Mouse (Mus musculus) forebrain, embryonic 14.5 days (tissue): ENCODE measurements around the gene Pmm1. TPM values are rescaled to one million over a fixed set of nuclear protein-coding genes. Genes with fewer than 3 reads are reported as not detected.
"Not testable (repeated sequence)": the region's sequence is repeated elsewhere in the genome, so short reads cannot be mapped to it uniquely, and the experiment has no call there.

Experiments
- ATAC-seq: fragments of 200-750 bp; cut with Nextera tagmentation; 2 replicates; pipeline ENCODE4 v1.8.0; 2017; ENCODE audit warnings: mild to moderate bottlenecking, moderate library complexity
- DNase-seq: peaks from one replicate; pipeline ENCODE4 v3.0.0-alpha.2; 2015; ENCODE audit warnings: low spot score
- H3K27ac ChIP-seq: fragments of 300-500 bp; sonication (generic); 2 replicates; pipeline ENCODE4 v1.5.1; 2014; ENCODE audit warnings: low read depth, mild to moderate bottlenecking, control low read depth, low read length, moderate library complexity
- H3K27me3 ChIP-seq: fragments of 300-500 bp; sonication (generic); replicated peaks from 2 replicates; pipeline ENCODE4 v1.6.1; 2014; ENCODE audit warnings: low read length, control low read depth, mixed read lengths; ENCODE audit not compliant: control insufficient read depth, insufficient read depth
- H3K36me3 ChIP-seq: fragments of 300-500 bp; sonication (generic); 2 replicates; pipeline ENCODE4 v1.6.1; 2014; ENCODE audit warnings: low read length, control low read depth; ENCODE audit not compliant: control insufficient read depth, insufficient read depth
- H3K4me1 ChIP-seq: fragments of 300-500 bp; sonication (generic); 2 replicates; pipeline ENCODE4 v1.6.1; 2014; ENCODE audit warnings: antibody characterized with exemption, low read length, control low read depth; ENCODE audit not compliant: control insufficient read depth, insufficient read depth
- H3K4me2 ChIP-seq: fragments of 300-500 bp; sonication (generic); 2 replicates; pipeline ENCODE4 v1.6.1; 2014; ENCODE audit warnings: mild to moderate bottlenecking, control low read depth, low read length
- H3K4me3 ChIP-seq: fragments of 300-500 bp; sonication (generic); 2 replicates; pipeline ENCODE4 v1.5.1; 2014; ENCODE audit warnings: low read depth, low read length, control low read depth
- H3K9ac ChIP-seq: fragments of 300-500 bp; sonication (generic); 2 replicates; pipeline ENCODE4 v1.6.1; 2014; ENCODE audit warnings: mild to moderate bottlenecking, low read length, control low read depth, moderate library complexity
- H3K9me3 ChIP-seq: fragments of 300-500 bp; sonication (generic); replicated peaks from 2 replicates; pipeline ENCODE4 v1.6.1; 2016; ENCODE audit warnings: low read length, control low read depth, mixed read lengths; ENCODE audit not compliant: control insufficient read depth
- WGBS: fragments of 180-500 bp; shearing (Covaris S2); extraction: QIAGEN DNeasy Blood & Tissue Kit; methylation state at CpG from one replicate; pipeline ENCODE4 v1.1.7; 2014; 5-methylcytosine and 5-hydroxymethylcytosine counted together
- polyA plus RNA-seq: library from polyadenylated mRNA; unstranded; fragments of >200 nt; fragmentation: Nextera tagmentation; extraction: Ambion mirVana; gene quantifications from 2 replicates; pipeline ENCODE4 v1.2.1, GENCODE M21; 2014

Pmm1 gene
- polyA plus RNA-seq, 1 experiment from 2014 or later = 92.6 TPM

DNA sequence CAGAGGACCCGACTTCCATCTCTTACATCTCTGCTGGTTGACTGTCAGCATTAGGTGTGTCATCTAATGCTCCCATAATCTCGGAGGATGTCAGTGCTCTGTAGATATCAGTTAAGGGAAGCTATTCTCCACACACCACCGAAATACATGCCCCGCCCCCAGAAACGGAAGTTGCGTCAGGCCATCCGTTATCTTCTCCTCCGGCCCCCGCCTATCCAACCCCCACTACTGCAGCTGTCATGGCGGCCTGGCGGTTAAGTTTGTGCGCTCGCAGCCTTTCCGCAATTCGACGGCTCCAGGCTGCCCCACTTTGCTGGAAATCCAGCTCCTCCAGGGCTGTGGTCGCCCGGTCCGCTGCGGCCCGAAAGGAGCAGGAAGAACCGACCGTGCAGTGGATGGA, 19.6 kb upstream of the Pmm1 start, which contains the start of gene 1700029P11Rik:
TSS of gene 1700029P11Rik (plus strand) at position 220 of the 400 bp plus-strand sequence.
- WGBS = 98% methylated on average over 23 of the region's 23 CpGs
- Histone ChIP-seq H3K27me3 (no peaks in the 10 kb centered on the region), H3K36me3 (no peaks in the 10 kb centered on the region), H3K27ac (no peak within 1 kb of the TSS), H3K9ac (no peak within 1 kb of the TSS), H3K4me1 (peaks cover 5% of the 10 kb centered on the region; the same call in 1 of the 2 replicates), H3K4me2 (no peak within 1 kb of the TSS), H3K4me3 (no peak within 1 kb of the TSS), H3K9me3 (no peaks in the 10 kb centered on the region)
- no peak for ATAC-seq
- DNase-seq = no peak

DNA sequence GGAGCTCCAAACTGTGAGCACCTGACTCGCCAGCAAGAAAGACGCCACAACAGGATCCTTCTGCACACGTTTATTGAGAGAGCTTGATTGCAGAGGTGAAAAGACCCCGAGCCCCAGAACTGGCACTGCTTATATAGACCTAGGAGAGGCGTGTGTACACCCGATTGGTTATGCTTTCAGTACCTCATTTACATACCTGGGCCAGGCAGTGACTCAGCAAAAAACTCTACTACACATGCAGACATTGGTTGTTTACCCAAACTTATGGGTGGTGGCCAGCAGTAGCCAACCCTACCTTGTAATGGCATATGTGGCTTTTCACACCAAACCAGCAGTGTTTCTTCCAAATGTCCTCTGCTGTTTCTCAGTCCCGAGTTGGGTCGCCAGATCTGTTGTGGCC, 14.4 kb upstream of the Pmm1 start:
- 94% methylated on average over 8 of the region's 8 CpGs for WGBS
- H3K9ac ChIP-seq, ATAC-seq: not testable (repeated sequence)

DNA sequence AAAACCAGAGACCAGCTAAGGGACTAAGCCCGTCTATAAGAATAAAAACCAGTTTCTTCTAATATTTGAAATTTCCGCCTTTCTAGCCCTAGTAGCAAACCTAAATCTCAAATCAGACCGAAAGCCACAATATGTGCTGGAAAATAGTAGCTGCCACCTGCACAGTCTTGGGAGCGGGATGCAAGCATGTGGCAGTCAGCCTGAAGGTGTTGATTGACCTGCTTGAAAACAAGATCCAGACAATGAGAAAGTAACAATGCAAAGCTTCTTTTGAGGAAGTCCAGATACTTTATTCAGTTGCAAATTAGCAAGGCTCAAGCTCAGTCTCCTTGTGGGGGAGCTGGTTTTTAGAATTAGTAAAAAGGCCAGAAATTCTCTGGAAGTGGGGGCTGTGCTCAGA, 9.8 kb upstream of the Pmm1 start:
- H3K9ac ChIP-seq, H3K9me3 ChIP-seq, H3K4me1 ChIP-seq, H3K36me3 ChIP-seq, H3K27me3 ChIP-seq, H3K4me2 ChIP-seq, H3K4me3 ChIP-seq, DNase-seq, ATAC-seq, H3K27ac ChIP-seq: not testable (repeated sequence)
- WGBS = 69% methylated on average over 4 of the region's 4 CpGs

More for the DNA sequence above, 14.4 kb upstream of the Pmm1 start:
- H3K4me2 ChIP-seq, H3K4me1 ChIP-seq, DNase-seq, H3K27ac ChIP-seq, H3K9me3 ChIP-seq, H3K4me3 ChIP-seq, H3K27me3 ChIP-seq, H3K36me3 ChIP-seq: not testable (repeated sequence)

DNA sequence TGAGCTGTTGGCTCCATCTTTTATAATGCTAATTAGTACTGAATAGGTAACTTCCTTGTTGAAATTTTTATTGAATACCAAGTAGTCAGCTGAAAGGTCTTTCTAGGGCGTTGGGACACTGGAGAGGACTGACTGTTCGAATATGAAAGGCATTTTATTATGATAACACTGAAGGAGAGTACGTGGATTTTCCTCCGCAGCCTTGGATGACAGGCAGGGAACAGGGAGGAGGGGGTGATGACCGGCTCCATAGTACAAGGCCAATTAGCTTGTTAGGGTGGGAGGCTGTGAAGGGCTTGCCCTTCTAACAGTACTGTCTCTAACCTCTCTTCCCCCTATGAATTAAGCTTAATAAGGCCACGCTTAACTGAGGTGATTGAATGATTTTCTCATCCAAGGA, 8.9 kb upstream of the Pmm1 start:
- not testable (repeated sequence) for H3K36me3 ChIP-seq, H3K4me2 ChIP-seq, H3K9ac ChIP-seq, DNase-seq, H3K27ac ChIP-seq, ATAC-seq, H3K4me1 ChIP-seq, H3K9me3 ChIP-seq, H3K27me3 ChIP-seq, H3K4me3 ChIP-seq
- WGBS = 38% methylated on average over 6 of the region's 6 CpGs

DNA sequence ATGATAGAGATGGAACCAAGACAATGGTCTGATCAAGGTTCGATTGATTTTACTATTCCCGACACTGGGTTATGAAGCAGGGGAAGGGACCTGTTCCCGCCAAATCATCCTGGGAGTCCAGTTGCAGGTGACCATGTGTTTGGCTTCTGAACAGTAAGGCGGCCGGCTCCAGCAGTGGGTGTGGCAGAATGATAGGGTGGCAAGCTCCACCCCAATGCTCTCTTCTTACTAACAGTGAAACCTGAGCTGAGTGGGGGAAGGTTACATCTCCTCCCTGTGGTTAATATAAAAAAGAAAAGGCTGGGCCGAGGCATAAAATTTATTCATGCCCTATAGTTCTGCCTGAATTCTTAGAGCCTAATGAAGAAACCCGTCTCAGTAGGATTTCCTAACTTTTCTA, 8.4 kb upstream of the Pmm1 start:
- Histone ChIP-seq H3K4me1 (no peaks in the 10 kb centered on the region), H3K9ac (no peak overlapping the region), H3K27ac (no peak overlapping the region), H3K4me2 (no peak overlapping the region), H3K36me3 (no peaks in the 10 kb centered on the region), H3K4me3 (no peak overlapping the region), H3K27me3 (no peaks in the 10 kb centered on the region), H3K9me3 (peaks cover 3% of the 10 kb centered on the region; the same call in 1 of the 2 replicates)
- no peak for DNase-seq
- no peak for ATAC-seq
- 55% methylated on average over 7 of the region's 7 CpGs for WGBS

DNA sequence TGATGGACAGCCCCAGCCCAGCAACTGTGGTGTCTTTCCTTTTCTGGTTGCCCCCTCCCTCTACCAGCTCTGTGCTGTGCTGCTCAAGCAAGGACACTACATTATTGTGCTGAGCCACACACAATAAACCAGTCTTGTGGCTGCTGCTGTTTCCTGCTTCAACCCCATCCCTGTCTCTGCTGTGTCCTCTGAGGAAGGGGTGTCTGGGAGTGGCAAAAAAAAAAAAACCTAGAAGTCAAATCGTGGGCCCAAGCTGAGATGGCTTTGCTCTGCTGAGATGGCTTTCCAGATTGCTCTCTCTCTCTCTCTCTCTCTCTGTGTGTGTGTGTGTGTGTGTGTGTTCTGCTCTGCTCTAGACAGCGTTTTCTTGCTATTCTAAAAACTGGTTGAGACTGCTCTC, 7.7 kb upstream of the Pmm1 start:
- H3K9ac ChIP-seq = no peak overlapping the region
- no peak overlapping the region for H3K4me2 ChIP-seq
- peaks cover 3% of the 10 kb centered on the region; the same call in 1 of the 2 replicates for H3K9me3 ChIP-seq
- no peak overlapping the region for H3K4me3 ChIP-seq
- DNase-seq = no peak
- H3K36me3 ChIP-seq = no peaks in the 10 kb centered on the region
- H3K27me3 ChIP-seq = no peaks in the 10 kb centered on the region
- no peak for ATAC-seq
- H3K27ac ChIP-seq = no peak overlapping the region
- WGBS = 69% methylated on average over 2 of the region's 2 CpGs
- H3K4me1 ChIP-seq = no peaks in the 10 kb centered on the region

DNA sequence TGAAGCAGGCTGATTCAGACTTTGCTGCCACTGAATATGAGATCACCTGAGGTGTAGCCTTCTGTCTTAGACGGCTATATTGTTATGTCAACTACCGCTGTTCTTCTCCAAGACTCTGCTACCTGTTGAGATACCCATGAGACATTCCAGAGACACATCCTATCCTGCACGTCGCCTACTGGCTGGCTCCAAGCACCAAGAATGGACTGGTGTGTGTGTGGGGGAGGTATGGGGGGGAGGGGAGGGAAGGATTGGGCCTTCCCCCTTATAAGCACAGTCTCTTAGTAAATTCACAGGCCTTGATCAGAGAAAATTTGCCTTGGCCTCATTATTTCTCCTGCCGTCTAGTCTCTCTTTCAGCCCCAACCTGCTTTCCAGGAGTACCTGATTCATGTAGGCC, 7.1 kb upstream of the Pmm1 start:
- H3K27me3 ChIP-seq = no peaks in the 10 kb centered on the region
- no peak for DNase-seq
- WGBS = 89% methylated on average over 5 of the region's 5 CpGs
- ATAC-seq = no peak
- no peaks in the 10 kb centered on the region for H3K4me1 ChIP-seq
- H3K9me3 ChIP-seq = peaks cover 3% of the 10 kb centered on the region; the same call in 1 of the 2 replicates
- no peak overlapping the region for H3K4me3 ChIP-seq
- no peak overlapping the region for H3K4me2 ChIP-seq
- H3K36me3 ChIP-seq = no peaks in the 10 kb centered on the region
- H3K27ac ChIP-seq = no peak overlapping the region
- H3K9ac ChIP-seq = no peak overlapping the region

DNA sequence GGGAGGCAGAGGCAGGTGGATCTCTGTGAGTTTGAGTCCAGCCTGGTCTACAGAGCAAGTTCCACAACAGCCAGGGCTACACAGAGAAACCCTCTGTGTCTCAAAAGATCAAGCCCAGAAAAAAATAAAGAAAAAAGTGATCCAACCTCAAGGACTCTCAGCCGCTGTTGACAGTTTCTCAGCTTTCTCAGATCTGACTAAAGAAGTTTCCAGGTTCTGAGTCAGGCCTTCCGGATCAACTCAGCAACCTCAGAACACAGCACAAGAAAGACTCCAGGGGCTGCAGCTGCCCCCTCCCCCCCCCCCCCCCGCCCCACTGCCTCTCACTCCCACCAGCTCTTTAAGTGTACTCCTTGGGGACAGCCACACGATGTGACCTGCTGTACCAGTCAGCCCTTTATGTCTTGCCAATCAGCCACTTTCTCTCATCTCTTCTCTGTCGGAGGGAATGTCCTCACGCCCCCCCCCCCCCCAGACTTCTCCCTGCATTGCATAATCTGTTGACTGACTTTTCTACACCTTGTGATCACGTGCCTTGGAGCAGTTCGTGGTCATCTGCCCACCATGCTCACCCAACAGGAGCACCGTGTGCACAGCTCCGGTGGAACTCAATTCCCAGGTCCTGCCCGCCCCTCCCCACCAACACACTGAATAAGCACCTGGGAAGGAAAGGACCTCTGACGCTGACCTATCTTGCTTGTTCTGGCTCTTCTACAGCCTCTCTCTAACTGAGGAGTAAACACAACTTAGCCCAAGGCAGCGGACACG, 5.5 kb upstream of the Pmm1 start:
- no peak for DNase-seq
- H3K27ac ChIP-seq = no peak overlapping the region
- no peaks in the 10 kb centered on the region for H3K4me1 ChIP-seq
- ATAC-seq = no peak
- 84% methylated on average over 12 of the region's 14 CpGs for WGBS
- H3K9ac ChIP-seq = no peak overlapping the region
- no peak overlapping the region for H3K4me3 ChIP-seq
- no peaks in the 10 kb centered on the region for H3K27me3 ChIP-seq
- H3K36me3 ChIP-seq = no peaks in the 10 kb centered on the region
- H3K4me2 ChIP-seq = no peak overlapping the region
- no peaks in the 10 kb centered on the region for H3K9me3 ChIP-seq

DNA sequence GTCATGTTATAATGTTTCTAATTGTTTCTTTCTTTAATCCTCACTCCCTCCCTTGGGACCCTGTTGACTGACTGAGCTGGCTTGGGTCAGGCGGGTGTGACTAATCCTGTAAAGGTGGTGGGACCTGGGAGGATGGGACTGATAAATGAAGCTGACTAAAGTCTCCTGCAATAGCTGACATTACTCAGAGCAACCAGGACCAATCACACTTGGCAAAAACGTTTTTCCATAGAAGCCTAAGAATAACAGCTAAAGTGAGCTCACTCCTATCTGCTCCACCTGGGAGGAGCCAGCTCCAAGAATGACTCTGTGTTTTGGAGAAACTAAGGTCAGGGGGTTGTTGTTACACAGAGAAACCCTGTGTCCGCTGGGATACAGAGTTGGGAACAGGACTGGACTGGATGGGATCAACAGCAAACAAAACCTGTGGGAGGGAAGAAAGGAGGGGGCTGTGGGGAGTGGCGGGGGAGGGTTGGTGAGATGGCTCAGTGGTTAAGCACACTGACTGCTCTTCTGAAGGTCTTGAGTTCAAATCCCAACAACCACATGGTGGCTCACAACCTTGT, 4.3 kb upstream of the Pmm1 start:
- no peak for DNase-seq
- no peaks in the 10 kb centered on the region for H3K36me3 ChIP-seq
- 65% methylated on average over 4 of the region's 4 CpGs for WGBS
- no peaks in the 10 kb centered on the region for H3K27me3 ChIP-seq
- H3K27ac ChIP-seq = no peak overlapping the region
- H3K4me3 ChIP-seq = no peak overlapping the region
- H3K9me3 ChIP-seq = no peaks in the 10 kb centered on the region
- no peaks in the 10 kb centered on the region for H3K4me1 ChIP-seq
- no peak overlapping the region for H3K9ac ChIP-seq
- no peak for ATAC-seq
- no peak overlapping the region for H3K4me2 ChIP-seq
